Mouse (Mus musculus) MEL (cell line): Measurements from ENCODE around the gene 2410004B18Rik. TPM values are rescaled to one million over a fixed set of nuclear protein-coding genes. Genes with fewer than 3 reads are reported as not detected.
A peak's percentile ranks its signal among the peaks of the same experiment; 100 is the strongest.

Experiments used
- DNase-seq: peaks from one replicate; pipeline ENCODE4 v3.0.0; 2011; ENCODE audit warnings: low read depth, low spot score
- H3K27ac ChIP-seq: 2 replicates; pipeline ENCODE4 v1.5.1; 2012; ENCODE audit warnings: low read depth, mild to moderate bottlenecking, control low read depth, low read length, moderate library complexity; ENCODE audit not compliant: control insufficient read depth
- H3K27me3 ChIP-seq, 2 experiments: fragments of 150-350 bp in 1 of 2; sonication (generic) in 1 of 2; 2 replicates each; pipeline ENCODE4 v1.6.1; 2012; ENCODE audit warnings: low read length in 2 of 2, mild to moderate bottlenecking in 2 of 2, improper control_type of control experiment in 1 of 2, moderate library complexity in 1 of 2; ENCODE audit not compliant: insufficient read depth in 2 of 2, control insufficient read depth in 1 of 2
- H3K36me3 ChIP-seq, 2 experiments: 2 replicates each; pipeline ENCODE4 v1.6.1; 2012 to 2014; ENCODE audit warnings: low read length in 2 of 2, improper control_type of control experiment in 1 of 2, inconsistent platforms in 1 of 2, mild to moderate bottlenecking in 1 of 2; ENCODE audit not compliant: insufficient read depth in 2 of 2, control insufficient read depth in 1 of 2
- H3K4me1 ChIP-seq, 2 experiments: fragments of 150-350 bp in 1 of 2; sonication (generic) in 1 of 2; 2 replicates each; pipeline ENCODE4 v1.6.1; 2012; ENCODE audit warnings: low read length in 2 of 2, improper control_type of control experiment in 1 of 2, mild to moderate bottlenecking in 1 of 2; ENCODE audit not compliant: insufficient read depth in 2 of 2, control insufficient read depth in 1 of 2
- H3K4me3 ChIP-seq, 2 experiments: fragments of 150-350 bp in 1 of 2; sonication (generic) in 1 of 2; 2 replicates each; pipeline ENCODE4 v1.5.1; 2012; ENCODE audit warnings: low read depth in 2 of 2, low read length in 2 of 2, mild to moderate bottlenecking in 2 of 2, moderate library complexity in 2 of 2, control low read depth in 1 of 2, improper control_type of control experiment in 1 of 2; ENCODE audit not compliant: control insufficient read depth in 1 of 2, insufficient read depth in 1 of 2
- H3K79me2 ChIP-seq: 2 replicates; pipeline ENCODE4 v1.6.1; 2012; ENCODE audit warnings: mild to moderate bottlenecking, low read length, moderate library complexity; ENCODE audit not compliant: control insufficient read depth, poor library complexity, insufficient read depth
- H3K9ac ChIP-seq: 2 replicates; pipeline ENCODE4 v1.6.1; 2012; ENCODE audit warnings: low read depth, mild to moderate bottlenecking, control low read depth, low read length, moderate library complexity; ENCODE audit not compliant: control insufficient read depth, poor library complexity, severe bottlenecking
- H3K9me3 ChIP-seq: fragments of 150-350 bp; sonication (generic); replicated peaks from 2 replicates; pipeline ENCODE4 v1.6.1; 2012; ENCODE audit warnings: mild to moderate bottlenecking, low read length, improper control_type of control experiment, moderate library complexity; ENCODE audit not compliant: insufficient read depth
- CHD1 ChIP-seq: IDR thresholded peaks from 2 replicates; pipeline ENCODE4 v1.6.1; 2012; ENCODE audit warnings: low read depth, mild to moderate bottlenecking, inconsistent platforms, low read length, improper control_type of control experiment
- CTCF ChIP-seq, 3 experiments: IDR thresholded peaks in 2 of 3; conservative IDR thresholded peaks in 1 of 3; 2 replicates each; pipeline ENCODE4 v1.5.1; 2011 to 2012; ENCODE audit warnings: low read length in 3 of 3, low read depth in 2 of 3, mild to moderate bottlenecking in 2 of 3, improper control_type of control experiment in 1 of 3, inconsistent platforms in 1 of 3, mixed read lengths in 1 of 3, moderate library complexity in 1 of 3; ENCODE audit not compliant: control insufficient read depth in 1 of 3, insufficient read depth in 1 of 3, poor library complexity in 1 of 3, severe bottlenecking in 1 of 3
- ELF1 ChIP-seq: IDR thresholded peaks from 2 replicates; pipeline ENCODE4 v1.6.1; 2014; ENCODE audit warnings: low read depth, mild to moderate bottlenecking, inconsistent platforms, low read length, improper control_type of control experiment, moderate library complexity
- EP300 ChIP-seq, 2 experiments: IDR thresholded peaks; 2 replicates each; pipeline ENCODE4 v1.6.1; 2011; ENCODE audit warnings: improper control_type of control experiment in 2 of 2, low read length in 2 of 2, low read depth in 1 of 2, mild to moderate bottlenecking in 1 of 2
- GATA1 ChIP-seq: IDR thresholded peaks from 2 replicates; pipeline ENCODE4 v1.6.1; 2011; ENCODE audit warnings: low read depth, low read length, improper control_type of control experiment
- MAX ChIP-seq: IDR thresholded peaks from 2 replicates; pipeline ENCODE4 v1.6.1; 2011; ENCODE audit warnings: low read length, improper control_type of control experiment
- MEF2A ChIP-seq: IDR thresholded peaks from 2 replicates; pipeline ENCODE4 v1.6.1; 2014; ENCODE audit warnings: low read depth, mild to moderate bottlenecking, inconsistent platforms, low read length, improper control_type of control experiment; ENCODE audit not compliant: poor library complexity, insufficient replicate concordance, severe bottlenecking; ENCODE audit errors: extremely low read depth
- MYC ChIP-seq: IDR thresholded peaks from 2 replicates; pipeline ENCODE4 v1.6.1; 2011; ENCODE audit warnings: low read depth, mild to moderate bottlenecking, low read length, improper control_type of control experiment, moderate library complexity
- NELFE ChIP-seq: IDR thresholded peaks from 2 replicates; pipeline ENCODE4 v1.6.1; 2011; ENCODE audit warnings: low read depth, low read length, improper control_type of control experiment
- RCOR1 ChIP-seq: IDR thresholded peaks from 2 replicates; pipeline ENCODE4 v1.6.1; 2012; ENCODE audit warnings: low read depth, mild to moderate bottlenecking, inconsistent platforms, low read length, improper control_type of control experiment
- TAL1 ChIP-seq: IDR thresholded peaks from 2 replicates; pipeline ENCODE4 v1.6.1; 2012; ENCODE audit warnings: mild to moderate bottlenecking, inconsistent platforms, low read length, moderate library complexity, mixed read lengths
- TBP ChIP-seq: IDR thresholded peaks from 2 replicates; pipeline ENCODE4 v1.8.0; 2011; ENCODE audit warnings: low read depth, low read length, improper control_type of control experiment
- TCF12 ChIP-seq: IDR thresholded peaks from 2 replicates; pipeline ENCODE4 v1.6.1; 2014; ENCODE audit warnings: low read depth, mild to moderate bottlenecking, inconsistent platforms, low read length, improper control_type of control experiment, moderate library complexity
- ZNF384 ChIP-seq: IDR thresholded peaks from 2 replicates; pipeline ENCODE4 v1.6.1; 2012; ENCODE audit warnings: low read depth, mild to moderate bottlenecking, inconsistent platforms, low read length, improper control_type of control experiment
- polyA plus RNA-seq, 2 experiments: library from polyadenylated mRNA; stranded (reverse) in 1 of 2; unstranded in 1 of 2; fragments of >175 nt in 1 of 2; fragments of >200 nt in 1 of 2; gene quantifications; 2 replicates each; pipeline versions ENCODE4 v1.2.1 to v1.2.4; 2012; ENCODE audit warnings: low replicate concordance in 2 of 2, low read depth in 1 of 2; ENCODE audit not compliant: insufficient read length in 2 of 2, insufficient read depth in 1 of 2, missing spikeins in 1 of 2
- total RNA-seq: library from RNA; depleted of rRNA; stranded (reverse); fragments of 300-350 nt; gene quantifications from 2 replicates; pipeline ENCODE4 v1.2.3, GENCODE M21; 2012

2410004B18Rik gene
- total and polyA plus RNA-seq, 3 experiments = 32.3 to 42.3 TPM; not detected in 1

- no peak overlapping the region for H3K9ac ChIP-seq
- peaks cover 2 to 38% of the 10 kb centered on the region in 2 experiments; a peak in 3 of 4 replicates for H3K36me3 ChIP-seq
- no peak overlapping the region for H3K4me3 ChIP-seq
- peaks cover 6 to 34% of the 10 kb centered on the region in 2 experiments for H3K4me1 ChIP-seq
- H3K27ac ChIP-seq = no peak overlapping the region
- no peaks in the 10 kb centered on the region for H3K27me3 ChIP-seq
- H3K79me2 ChIP-seq = peaks cover 7% of the 10 kb centered on the region
- TF ChIP-seq CHD1 (no peak), NELFE (no peak), ELF1 (no peak), MYC (no peak), MEF2A (no peak), MAX (no peak)
- H3K9me3 ChIP-seq = no peaks in the 10 kb centered on the region
- no peak for DNase-seq
These were observed 8.8 kb downstream of the 2410004B18Rik start for GRCm38 (mm10) chr3:145946654-145947053.

GRCm38 (mm10) chr3:145947539-145948204, 9.9 kb downstream of the 2410004B18Rik start:
- Histone ChIP-seq H3K27me3 (no peaks in the 10 kb centered on the region), H3K4me1 (peaks cover 6 to 42% of the 10 kb centered on the region in 2 experiments)
- no peak for TF ChIP-seq MYC
- peak; percentile 48 for TF ChIP-seq GATA1
- peak; percentile 56 for TF ChIP-seq TAL1
- TF ChIP-seq CTCF (IDR thresholded peaks at IDR 0.05 in 2 of 3, conservative IDR thresholded peaks at IDR 0.05 in 1 of 3; ENCODE audit: control insufficient read depth in 1 of 3, insufficient read depth in 1 of 3, low read depth in 2 of 3, low read length in 3 of 3, poor library complexity in 1 of 3, severe bottlenecking in 1 of 3) = no peak
- TF ChIP-seq TCF12 = peak; percentile 63; the same call in 1 of the 2 replicates
- no peak for TF ChIP-seq ZNF384
- peak in 1 of 2 experiments; percentile 55; a peak in 1 of 4 replicates for TF ChIP-seq EP300 (IDR thresholded peaks at IDR 0.05; ENCODE audit: low read depth in 1 of 2, low read length in 2 of 2)
- peak; percentile 64 for TF ChIP-seq TBP
- peak; percentile 53; the same call in 1 of the 2 replicates for TF ChIP-seq RCOR1
- TF ChIP-seq, all 39 proteins: peak for 6
- peak; percentile 58 for DNase-seq
- Histone ChIP-seq H3K9ac (no peak overlapping the region), H3K9me3 (no peaks in the 10 kb centered on the region), H3K36me3 (peaks cover 2 to 40% of the 10 kb centered on the region in 2 experiments; a peak in 3 of 4 replicates), H3K27ac (peak overlapping the region; percentile 30; the same call in 1 of the 2 replicates), H3K4me3 (no peak overlapping the region), H3K79me2 (peaks cover 4% of the 10 kb centered on the region)
